Mouse (Mus musculus) small intestine, adult 2 months (tissue): Measurements from ENCODE around the gene Adamts20.

Experiments used
- CTCF ChIP-seq: fragments of 200-500 bp; IDR thresholded peaks from 2 replicates; pipeline ENCODE4 v1.5.1; 2012; ENCODE audit warnings: low read depth, mild to moderate bottlenecking, control low read depth, inconsistent platforms, low read length, moderate library complexity, mixed read lengths; ENCODE audit not compliant: insufficient replicate concordance, insufficient read length; ENCODE audit errors: extremely low read depth
- POLR2A ChIP-seq: fragments of 200-500 bp; IDR thresholded peaks from 2 replicates; pipeline ENCODE4 v1.6.1; 2012; ENCODE audit warnings: low read depth, mild to moderate bottlenecking, control low read depth, inconsistent platforms, low read length, moderate library complexity

GRCm38 (mm10) chr15:94236726-94237125 lies 228.5 kb downstream of the Adamts20 start:
- TF ChIP-seq POLR2A (no peak), CTCF (no peak)
